Mouse (Mus musculus) CD4-positive helper T cell, adult 2 months (primary cell): Measurements from ENCODE around the gene Pusl1.

Experiments used
- DNase-seq: peaks from one replicate; pipeline ENCODE4 v3.0.0-alpha.2; 2012; ENCODE audit warnings: low read depth, missing footprints, low spot score

Gene Pusl1

GRCm38 (mm10) chr4:155891551-155892001, at the start of gene Pusl1, which contains the start of gene Acap3:
Gene Pusl1, minus strand, starts transcription at chr4:155891781.
Gene Acap3, plus strand, starts transcription at chr4:155891822.
- peak; percentile 97 for DNase-seq

GRCm38 (mm10) chr4:155932031-155932430, 40.5 kb upstream of the Pusl1 start:
- no peak for DNase-seq

DNA sequence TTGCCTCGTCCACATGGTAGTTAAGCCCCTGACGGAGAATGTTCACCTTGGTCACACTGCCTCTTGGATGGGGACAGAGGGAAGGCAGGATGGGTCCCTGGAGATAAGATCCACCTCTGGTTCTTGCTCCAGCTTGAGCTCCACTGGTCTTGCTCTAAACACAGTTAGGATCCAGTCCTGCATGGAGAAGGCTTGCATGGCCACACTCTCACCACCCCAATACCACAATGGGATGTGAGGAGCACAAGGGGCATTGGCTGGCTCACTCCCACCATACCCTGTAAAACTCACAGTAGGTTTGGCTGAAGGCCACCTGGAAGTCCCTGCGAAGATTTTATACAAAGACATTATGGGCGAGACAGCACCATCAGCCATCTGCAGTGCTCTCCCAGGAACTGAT, 17.2 kb upstream of the Pusl1 start:
- DNase-seq, result no peak

GRCm38 (mm10) chr4:155908281-155908680, 16.7 kb upstream of the Pusl1 start:
- DNase-seq, result no peak

DNA sequence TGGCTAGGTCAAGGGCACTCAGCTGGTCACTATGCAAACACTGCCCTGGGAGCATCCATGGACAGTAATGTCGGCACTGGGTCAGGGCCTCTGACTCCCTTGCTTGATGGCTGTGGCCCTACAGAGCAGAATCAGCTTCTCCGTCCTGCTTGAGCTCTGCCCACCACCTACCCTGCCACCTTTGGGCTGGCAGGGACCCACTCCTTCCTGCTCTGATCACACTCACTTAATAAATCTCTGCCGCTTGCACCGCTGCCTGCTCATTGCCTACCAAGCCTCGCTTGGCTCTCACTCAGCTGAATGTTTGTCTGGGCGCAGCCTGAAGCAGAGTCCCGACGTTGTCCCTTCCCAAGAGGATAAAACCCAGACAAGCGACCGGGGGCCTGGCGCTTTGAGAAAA, 15.4 kb upstream of the Pusl1 start:
- DNase-seq, result no peak

DNA sequence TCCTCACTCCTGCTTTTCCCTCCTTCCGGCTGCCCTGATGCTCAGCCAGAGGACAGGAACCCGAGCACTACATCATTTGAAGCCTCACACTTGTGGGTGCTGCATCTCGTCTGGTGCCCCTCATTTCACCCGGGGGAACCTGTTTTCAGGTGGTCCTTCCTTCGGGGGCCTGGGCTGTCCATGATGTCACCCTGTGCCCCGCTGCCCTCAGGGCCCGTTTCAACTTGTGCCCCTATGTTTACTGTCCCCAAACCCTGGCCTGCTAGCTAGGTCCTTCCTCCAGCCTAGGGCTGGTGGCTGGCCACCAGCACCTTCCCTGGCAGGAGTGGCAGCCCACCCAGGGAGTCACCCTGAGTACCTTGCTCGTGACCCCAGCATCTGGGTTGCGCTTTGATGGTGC, 14.5 kb upstream of the Pusl1 start:
- no peak for DNase-seq

- DNase-seq, result no peak
Observed at GRCm38 (mm10) chr4:155905634-155906033, 14.1 kb upstream of the Pusl1 start.

DNA sequence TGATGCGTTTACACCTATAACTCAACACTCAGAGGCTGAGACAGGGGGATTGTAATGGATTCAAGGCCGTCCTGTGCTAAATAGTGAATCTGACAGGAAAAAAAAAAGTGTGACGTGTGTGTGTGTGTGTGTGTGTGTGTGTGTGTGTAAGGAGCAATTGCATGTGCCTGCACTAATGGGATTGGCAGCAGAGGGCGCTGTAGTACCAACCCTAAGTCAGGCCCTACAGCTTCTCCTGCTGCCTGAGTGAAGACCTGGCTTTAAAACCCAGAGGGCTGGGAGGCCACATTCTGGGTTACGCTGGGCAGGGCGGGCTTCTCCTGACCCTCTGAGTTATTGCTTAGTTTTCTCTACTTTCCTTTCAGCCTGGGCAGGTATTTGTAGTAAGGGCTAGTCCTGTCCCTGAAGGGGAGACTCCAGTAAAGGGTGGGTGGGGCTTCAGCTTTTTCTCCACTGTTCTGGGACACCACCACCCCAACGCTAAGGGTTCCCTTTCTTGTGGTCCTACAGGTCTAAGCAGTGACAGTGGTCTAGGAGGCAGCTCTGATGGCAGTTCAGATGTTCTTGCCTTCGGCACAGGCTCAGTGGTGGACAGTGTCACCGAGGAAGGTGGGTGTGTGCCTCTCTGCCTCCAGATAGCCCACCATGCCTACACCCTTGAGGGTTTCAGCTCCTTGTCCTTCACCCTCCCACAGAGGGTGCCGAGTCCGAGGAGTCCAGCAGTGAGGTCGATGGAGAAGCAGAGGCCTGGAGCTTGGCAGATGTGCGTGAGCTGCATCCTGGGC, 12.9 kb upstream of the Pusl1 start:
- peak; percentile 35 for DNase-seq

DNA sequence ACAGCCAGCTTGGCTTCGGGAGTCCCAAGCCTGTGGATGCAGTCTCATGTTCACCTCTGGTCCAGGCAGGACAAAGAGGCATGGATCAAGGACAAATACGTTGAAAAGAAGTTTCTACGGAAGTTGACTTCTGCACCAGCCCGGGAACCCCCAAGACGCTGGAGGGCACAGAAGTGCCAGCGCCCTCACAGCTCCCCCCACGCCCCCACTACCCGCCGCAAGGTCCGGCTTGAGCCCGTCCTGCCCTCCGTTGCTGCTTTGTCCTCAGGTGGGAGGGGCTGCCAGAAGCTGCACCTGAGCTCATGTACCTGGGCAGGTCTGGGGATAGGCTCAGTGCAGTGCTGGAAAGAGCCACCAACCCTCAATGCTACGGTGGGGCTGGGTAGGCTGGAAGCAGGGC, 11.7 kb upstream of the Pusl1 start:
- no peak for DNase-seq

- no peak for DNase-seq
Observed at GRCm38 (mm10) chr4:155901205-155901604, 9.6 kb upstream of the Pusl1 start.

DNA sequence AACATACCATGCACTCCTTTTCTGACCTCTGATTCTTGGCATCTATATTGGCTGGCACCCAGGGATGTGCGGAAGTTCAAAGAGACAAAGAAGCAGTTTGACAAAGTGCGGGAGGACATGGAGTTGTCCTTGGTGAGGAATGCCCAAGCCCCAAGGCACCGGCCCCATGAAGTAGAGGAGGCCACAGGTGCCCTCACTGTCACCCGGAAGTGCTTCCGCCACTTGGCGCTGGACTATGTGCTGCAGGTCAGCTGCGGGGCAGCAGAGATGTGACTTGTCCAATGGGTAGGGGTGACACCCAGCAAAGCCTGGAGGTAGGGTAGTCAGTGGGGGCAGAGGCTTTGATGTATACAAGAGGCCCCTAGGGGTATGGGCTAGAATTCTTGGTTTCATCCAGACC, 7.8 kb upstream of the Pusl1 start:
- DNase-seq, result no peak

GRCm38 (mm10) chr4:155898318-155898717, 6.7 kb upstream of the Pusl1 start:
- DNase-seq, result no peak

- DNase-seq, result no peak
Observed at GRCm38 (mm10) chr4:155896461-155896860, 4.9 kb upstream of the Pusl1 start.

GRCm38 (mm10) chr4:155895826-155896225, 4.2 kb upstream of the Pusl1 start:
- no peak for DNase-seq

DNA sequence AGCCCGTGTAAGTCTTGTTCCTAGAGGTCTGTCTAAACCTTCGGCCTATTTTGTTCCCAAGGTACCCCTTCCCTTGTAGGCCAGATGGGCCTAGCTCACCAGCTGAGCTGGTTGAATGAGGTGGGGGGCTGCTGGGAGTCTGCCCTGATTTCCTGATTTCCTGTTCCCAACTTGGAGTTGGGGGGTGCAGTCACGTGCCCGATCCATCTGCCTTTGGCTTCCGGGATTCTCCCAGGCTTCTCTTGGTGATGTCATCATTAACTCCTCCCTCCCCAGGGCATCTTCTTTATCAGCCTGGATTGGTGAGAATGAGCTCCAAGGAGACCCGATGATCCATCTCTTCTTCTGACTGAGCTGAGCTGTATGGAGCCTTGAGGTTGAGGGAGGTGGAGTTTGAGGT, 3.6 kb upstream of the Pusl1 start:
- DNase-seq, result no peak

GRCm38 (mm10) chr4:155894311-155894881, 2.8 kb upstream of the Pusl1 start:
- DNase-seq, result peak; percentile 50

- DNase-seq, result no peak
Observed at GRCm38 (mm10) chr4:155893212-155893690, 1.7 kb upstream of the Pusl1 start.

- peak; percentile 17 for DNase-seq
Observed at GRCm38 (mm10) chr4:155892438-155893211, 1.0 kb upstream of the Pusl1 start.

DNA sequence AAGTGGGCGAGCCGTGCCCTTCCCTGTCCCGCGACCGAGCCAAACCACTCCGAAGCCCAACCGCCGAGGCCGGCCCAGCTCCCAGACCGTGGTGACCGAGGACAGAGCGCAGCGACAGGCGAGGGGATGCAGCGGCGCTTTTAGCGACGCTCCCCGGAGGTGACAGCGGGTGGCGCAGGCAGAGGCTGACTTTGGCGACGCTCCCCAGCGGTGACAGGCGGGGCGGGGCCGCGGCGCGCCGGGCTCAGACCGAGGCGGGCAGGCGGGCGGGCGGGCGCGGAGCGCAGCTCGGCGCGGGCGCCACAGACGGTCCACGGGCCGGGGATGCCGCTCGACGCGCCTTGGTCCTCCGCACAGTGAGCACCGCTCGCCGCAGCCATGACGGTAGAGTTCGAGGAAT, 436 bp upstream of the Pusl1 start:
- peak; percentile 91 for DNase-seq

DNA sequence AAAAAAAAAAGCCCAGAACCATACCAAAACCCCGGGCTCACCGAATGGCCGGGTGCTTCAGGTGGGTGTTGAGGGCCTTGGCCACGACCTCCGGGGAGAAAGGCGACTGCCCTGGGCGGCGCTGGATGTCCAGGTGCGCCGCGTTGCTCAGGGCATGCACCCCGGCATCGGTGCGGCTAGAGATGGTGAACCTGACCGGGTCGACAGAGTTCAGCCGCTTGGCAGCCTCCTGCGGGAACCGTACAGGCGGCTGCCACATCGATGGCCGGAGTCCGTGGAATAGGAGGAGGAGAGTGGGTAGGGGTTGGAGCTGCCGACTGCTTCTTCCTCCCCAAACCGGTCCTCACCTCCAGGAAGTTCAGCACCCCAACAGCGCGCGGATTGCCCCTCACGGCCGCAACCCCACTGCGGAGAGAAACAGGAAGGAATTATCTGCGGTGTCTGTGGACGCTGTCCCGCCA, 540 bp downstream of the Pusl1 start:
- DNase-seq, result no peak

DNA sequence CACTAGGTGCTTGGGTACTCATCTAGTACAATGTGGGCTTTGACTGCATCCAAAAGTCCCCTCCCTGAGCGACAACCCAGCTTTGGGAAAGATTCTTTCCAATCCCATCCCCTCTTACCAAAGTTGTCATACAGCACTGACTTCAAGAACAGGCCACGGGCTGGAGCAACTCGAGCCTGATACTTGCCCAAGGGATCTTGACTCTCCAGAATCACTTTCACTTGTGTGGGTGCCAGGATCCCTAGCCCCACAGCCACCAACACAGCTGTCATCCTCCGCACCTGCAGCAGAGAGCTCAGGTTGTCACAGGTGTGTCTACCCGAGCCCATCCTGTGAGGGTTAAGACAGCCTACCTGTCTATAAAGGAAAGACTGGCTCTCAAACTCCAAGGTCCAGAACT, 2.3 kb downstream of the Pusl1 start:
- no peak for DNase-seq

GRCm38 (mm10) chr4:155888181-155888580, 3.4 kb downstream of the Pusl1 start:
- no peak for DNase-seq
